ENCODE assay signal across 8 mouse cellular contexts in genomic region chr1:193189151-193189621, GRCm38 (mm10). TPM values are rescaled to one million over a fixed set of nuclear protein-coding genes. Genes with fewer than 3 reads are reported as not detected.
A peak's percentile ranks its signal among the peaks of the same experiment; 100 is the strongest.
DNase-seq lines count a peak whose midpoint lies in the region; ATAC-seq lines count a peak whose summit lies in the region.

No protein-coding gene starts in this region.

- peaks cover 25% of the 10 kb centered on the region for H3K4me1 ChIP-seq in intestine, embryonic 16.5 days (ENCODE audit: control insufficient read depth, insufficient read depth, low read length)

- 14% methylated on average over 9 of the region's 9 CpGs for WGBS in intestine, embryonic 16.5 days

- no peak overlapping the region for H3K4me3 ChIP-seq in intestine, embryonic 16.5 days (ENCODE audit: low read length)

- peak overlapping the region; percentile 85 for H3K27ac ChIP-seq in intestine, embryonic 16.5 days (ENCODE audit: low read length)

- ATAC-seq in intestine, embryonic 16.5 days: peak; percentile 96
- no peak for ATAC-seq in erythroid progenitor cell, adult 5-6 weeks (replicated peaks; ENCODE audit: low FRiP score, poor library complexity, severe bottlenecking)

- H3K9me3 ChIP-seq in intestine, embryonic 16.5 days (ENCODE audit: control insufficient read depth, low read length): no peaks in the 10 kb centered on the region

- peak overlapping the region; percentile 35; the same call in 1 of the 2 replicates for H3K9ac ChIP-seq in intestine, embryonic 16.5 days (ENCODE audit: low read depth, low read length)

- DNase-seq in ovary, adult 18-20 months (ENCODE audit: low spot score): peak; percentile 33
- DNase-seq in ovary, postnatal 10 days (ENCODE audit: low spot score): no peak
- peak; percentile 69 for DNase-seq in embryo, embryonic 11 days
- peak; percentile 79 to 88 for DNase-seq in heart, adult 18-20 months
- DNase-seq in lung, postnatal 36 days: peak; percentile 66
- DNase-seq in splenic B cell, adult 2 months (ENCODE audit: low read depth, low spot score): peak; percentile 53

- H3K36me3 ChIP-seq in intestine, embryonic 16.5 days (ENCODE audit: control insufficient read depth, insufficient read depth, low read length): no peaks in the 10 kb centered on the region
- H3K36me3 ChIP-seq in splenic B cell, adult 2 months (ENCODE audit: control insufficient read depth, insufficient read depth, low read length, poor library complexity, severe bottlenecking): peaks cover 47% of the 10 kb centered on the region

- H3K4me2 ChIP-seq in intestine, embryonic 16.5 days (ENCODE audit: low read depth, low read length): peak overlapping the region; percentile 11; the same call in 1 of the 2 replicates

- H3K27me3 ChIP-seq in intestine, embryonic 16.5 days (replicated peaks; ENCODE audit: control insufficient read depth, insufficient read depth, low read length): no peaks in the 10 kb centered on the region
- H3K27me3 ChIP-seq in splenic B cell, adult 2 months (ENCODE audit: control insufficient read depth, insufficient read depth, low read length, poor library complexity, severe bottlenecking): no peaks in the 10 kb centered on the region

RNA-seq across cellular contexts. Expression of gene Traf3ip3, which starts 12.3 kb away (rescaled TPM):
- 1 to 10 TPM; 1.3 to 4.7 TPM for total RNA-seq in heart, adult 18-20 months (2021)
- polyA plus RNA-seq in intestine, embryonic 16.5 days (2015; fragmentation: Nextera tagmentation; extraction: Ambion mirVana): 3.4 and 4.0 TPM in 2 replicates
- 13.0 and 59.9 TPM in 2 replicates for total RNA-seq in erythroid progenitor cell, adult 5-6 weeks (2015; ENCODE audit: low replicate concordance)
- 6.7 and 8.6 TPM in 2 replicates for total RNA-seq in erythroid progenitor cell, adult 5-6 weeks (2017; ENCODE audit: low replicate concordance)

RNA-seq across cellular contexts. Expression of gene Lamb3, which starts 18.3 kb away (rescaled TPM):
- 10 to 100 TPM in 1 of 2 experiments, 1 to 10 TPM in 1; 8.5 to 13.5 TPM for total RNA-seq in heart, adult 18-20 months (2021)
- polyA plus RNA-seq in intestine, embryonic 16.5 days (2015; fragmentation: Nextera tagmentation; extraction: Ambion mirVana): 4.1 and 4.3 TPM in 2 replicates
- total RNA-seq in erythroid progenitor cell, adult 5-6 weeks (2015; ENCODE audit: low replicate concordance): 13.0 TPM in 1 of 2 replicates, not detected in the other
- 1.3 TPM in 1 of 2 replicates, not detected in the other for total RNA-seq in erythroid progenitor cell, adult 5-6 weeks (2017; ENCODE audit: low replicate concordance)

RNA-seq across cellular contexts. Expression of gene A130010J15Rik, which starts 21.3 kb away (rescaled TPM):
- 1 to 10 TPM; 4.1 to 5.1 TPM for total RNA-seq in heart, adult 18-20 months (2021)
- 13.0 and 13.7 TPM in 2 replicates for polyA plus RNA-seq in intestine, embryonic 16.5 days (2015; fragmentation: Nextera tagmentation; extraction: Ambion mirVana)
- 0.36 and 1.7 TPM in 2 replicates for total RNA-seq in erythroid progenitor cell, adult 5-6 weeks (2015; ENCODE audit: low replicate concordance)
- total RNA-seq in erythroid progenitor cell, adult 5-6 weeks (2017; ENCODE audit: low replicate concordance): 0.77 and 4.3 TPM in 2 replicates

RNA-seq across cellular contexts. Expression of gene Irf6, which starts 36.3 kb away (rescaled TPM):
- total RNA-seq in heart, adult 18-20 months (2021): 1 to 10 TPM; 1.1 to 2.5 TPM
- 95.0 and 106 TPM in 2 replicates for polyA plus RNA-seq in intestine, embryonic 16.5 days (2015; fragmentation: Nextera tagmentation; extraction: Ambion mirVana)
- not detected in 2 replicates for total RNA-seq in erythroid progenitor cell, adult 5-6 weeks (2015; ENCODE audit: low replicate concordance)
- total RNA-seq in erythroid progenitor cell, adult 5-6 weeks (2017; ENCODE audit: low replicate concordance): 0.26 TPM in 1 of 2 replicates, not detected in the other

RNA-seq across cellular contexts. Expression of gene Diexf, which starts 59.1 kb away (rescaled TPM):
- total RNA-seq in heart, adult 18-20 months (2021): 10 to 100 TPM; 10.1 to 12.4 TPM
- polyA plus RNA-seq in intestine, embryonic 16.5 days (2015; fragmentation: Nextera tagmentation; extraction: Ambion mirVana): 5.0 and 9.2 TPM in 2 replicates
- 3.4 and 19.1 TPM in 2 replicates for total RNA-seq in erythroid progenitor cell, adult 5-6 weeks (2015; ENCODE audit: low replicate concordance)
- total RNA-seq in erythroid progenitor cell, adult 5-6 weeks (2017; ENCODE audit: low replicate concordance): 1.4 and 1.5 TPM in 2 replicates
